Mouse (Mus musculus) embryonic facial prominence, embryonic 10.5 days (tissue): ENCODE measurements around the gene Canx. TPM values are rescaled to one million over a fixed set of nuclear protein-coding genes. Genes with fewer than 3 reads are reported as not detected.

Source experiments
- DNase-seq: peaks from one replicate; pipeline ENCODE4 v3.0.0-alpha.2; 2017; ENCODE audit warnings: low spot score
- H3K27ac ChIP-seq: fragments of 300-500 bp; sonication (generic); replicated peaks from 2 replicates; pipeline ENCODE4 v1.5.1; 2016; ENCODE audit warnings: mild to moderate bottlenecking
- H3K27me3 ChIP-seq: fragments of 300-500 bp; sonication (generic); replicated peaks from 2 replicates; pipeline ENCODE4 v1.6.1; 2016; ENCODE audit warnings: low read depth, mild to moderate bottlenecking; ENCODE audit not compliant: poor library complexity, severe bottlenecking
- H3K36me3 ChIP-seq: fragments of 300-500 bp; sonication (generic); replicated peaks from 2 replicates; pipeline ENCODE4 v1.6.1; 2016; ENCODE audit warnings: mild to moderate bottlenecking, moderate library complexity
- H3K4me1 ChIP-seq: fragments of 300-500 bp; sonication (generic); 2 replicates; pipeline ENCODE4 v1.6.1; 2016
- H3K4me3 ChIP-seq: fragments of 300-500 bp; sonication (generic); 2 replicates; pipeline ENCODE4 v1.5.1; 2016; ENCODE audit warnings: mild to moderate bottlenecking, moderate library complexity
- H3K9me3 ChIP-seq: fragments of 300-500 bp; sonication (generic); 2 replicates; pipeline ENCODE4 v1.6.1; 2016; ENCODE audit warnings: mild to moderate bottlenecking
- WGBS: fragments of 180-500 bp; shearing (Covaris S2); methylation state at CpG from one replicate; pipeline ENCODE4 v1.1.7; 2016; 5-methylcytosine and 5-hydroxymethylcytosine counted together
- polyA plus RNA-seq: library from polyadenylated mRNA; unstranded; fragments of >200 nt; fragmentation: Nextera tagmentation; extraction: Ambion mirVana; gene quantifications from 2 replicates; pipeline ENCODE4 v1.2.1, GENCODE M21; 2016

Canx gene
- polyA plus RNA-seq, 1 experiment from 2014 or later, result 318 TPM

DNA sequence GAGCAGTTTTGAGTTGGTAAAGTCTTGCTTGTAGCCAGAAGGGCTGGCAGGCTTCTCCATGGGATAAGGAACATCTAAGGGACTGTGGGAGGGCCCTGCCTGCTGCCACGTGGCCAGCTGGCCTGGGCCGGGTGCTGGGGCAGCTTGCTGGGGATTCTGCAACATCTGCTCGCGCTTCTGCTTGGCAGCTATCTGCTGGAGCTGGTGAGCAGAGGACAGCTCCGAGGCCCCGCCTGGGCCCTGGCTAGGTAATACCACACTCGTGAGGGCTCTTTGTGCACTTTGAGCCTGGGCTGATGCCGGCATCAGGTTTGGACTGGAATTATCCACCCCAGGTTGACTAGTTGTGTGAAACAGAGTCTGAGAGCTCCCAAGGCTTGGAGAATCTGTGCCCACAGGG is 59.5 kb downstream of the Canx start:
- Histone ChIP-seq H3K27ac (no peak overlapping the region), H3K36me3 (peaks cover 89% of the 10 kb centered on the region), H3K9me3 (no peaks in the 10 kb centered on the region), H3K4me3 (no peak overlapping the region), H3K4me1 (no peaks in the 10 kb centered on the region), H3K27me3 (no peaks in the 10 kb centered on the region)
- DNase-seq, result no peak
- WGBS, result 90% methylated on average over 8 of the region's 8 CpGs

DNA sequence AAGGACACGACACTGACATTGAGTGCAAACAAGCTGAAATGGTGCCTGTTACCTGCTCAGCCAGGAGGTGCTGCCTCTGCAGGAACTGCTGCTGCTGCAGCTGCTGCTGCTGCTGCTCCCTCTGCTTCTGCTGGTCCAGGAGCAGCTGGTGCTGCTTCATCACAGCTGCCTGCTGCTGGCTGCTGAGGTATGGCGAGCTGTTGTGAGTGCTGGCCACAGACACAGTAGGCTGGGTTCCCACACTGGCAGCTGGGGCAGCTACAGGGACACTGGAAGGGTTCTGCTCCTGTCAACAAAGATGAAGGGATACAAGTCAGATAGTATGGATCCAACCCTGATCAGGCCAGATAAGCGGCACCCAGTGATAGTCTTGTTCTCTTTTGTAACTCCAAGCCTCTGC is 62.3 kb downstream of the Canx start:
- H3K9me3 ChIP-seq, result no peaks in the 10 kb centered on the region
- H3K36me3 ChIP-seq, result peaks cover 99% of the 10 kb centered on the region
- no peak overlapping the region for H3K4me3 ChIP-seq
- 92% methylated on average over 3 of the region's 3 CpGs for WGBS
- no peaks in the 10 kb centered on the region for H3K4me1 ChIP-seq
- no peak overlapping the region for H3K27ac ChIP-seq
- DNase-seq, result no peak
- H3K27me3 ChIP-seq, result no peaks in the 10 kb centered on the region

DNA sequence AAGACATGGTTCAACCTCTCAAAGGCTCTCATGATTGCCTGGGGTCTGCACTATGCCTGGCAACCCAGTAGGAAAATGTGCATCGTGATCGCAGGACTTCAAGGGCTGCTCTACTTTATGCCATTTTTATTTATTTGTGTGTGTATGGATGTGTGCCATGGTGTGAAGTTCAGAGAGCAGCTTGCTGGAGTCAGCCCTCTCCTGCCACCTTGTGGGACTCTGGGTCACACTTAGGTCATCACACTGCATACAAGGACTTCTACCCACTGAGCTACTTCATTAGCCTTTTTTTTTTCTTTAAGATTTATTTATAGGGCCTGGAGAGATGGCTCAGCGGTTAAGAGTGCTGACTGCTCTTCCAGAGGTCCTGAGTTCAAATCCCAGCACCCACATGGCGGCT is 63.5 kb downstream of the Canx start:
- H3K27me3 ChIP-seq, result no peaks in the 10 kb centered on the region
- no peak for DNase-seq
- no peaks in the 10 kb centered on the region for H3K4me1 ChIP-seq
- no peak overlapping the region for H3K27ac ChIP-seq
- peaks cover 99% of the 10 kb centered on the region for H3K36me3 ChIP-seq
- no peak overlapping the region for H3K4me3 ChIP-seq
- WGBS, result 93% methylated on average over 4 of the region's 4 CpGs
- no peaks in the 10 kb centered on the region for H3K9me3 ChIP-seq

DNA sequence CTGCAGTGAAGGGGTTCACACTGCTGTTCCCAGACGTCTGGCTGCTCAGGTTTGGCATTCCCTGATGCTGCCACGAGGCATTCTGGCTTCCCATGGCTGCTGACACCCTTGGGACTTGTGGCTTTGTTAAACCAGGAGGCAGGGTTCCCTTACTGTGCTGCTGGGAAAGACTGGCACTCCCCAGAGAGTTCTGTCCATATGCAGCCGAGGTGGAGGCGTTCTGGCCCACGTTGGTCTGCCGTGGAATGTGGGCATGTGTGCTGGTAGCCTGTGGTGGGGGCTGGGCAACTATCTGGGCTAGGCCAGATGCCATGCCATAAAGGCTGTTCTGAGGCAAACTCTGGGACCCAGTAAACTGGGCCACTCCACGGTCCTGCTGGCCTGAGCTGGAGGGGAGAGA is 67.2 kb downstream of the Canx start:
- Histone ChIP-seq H3K36me3 (peaks cover 86% of the 10 kb centered on the region), H3K27me3 (no peaks in the 10 kb centered on the region)
- 93% methylated on average over 7 of the region's 7 CpGs for WGBS

DNA sequence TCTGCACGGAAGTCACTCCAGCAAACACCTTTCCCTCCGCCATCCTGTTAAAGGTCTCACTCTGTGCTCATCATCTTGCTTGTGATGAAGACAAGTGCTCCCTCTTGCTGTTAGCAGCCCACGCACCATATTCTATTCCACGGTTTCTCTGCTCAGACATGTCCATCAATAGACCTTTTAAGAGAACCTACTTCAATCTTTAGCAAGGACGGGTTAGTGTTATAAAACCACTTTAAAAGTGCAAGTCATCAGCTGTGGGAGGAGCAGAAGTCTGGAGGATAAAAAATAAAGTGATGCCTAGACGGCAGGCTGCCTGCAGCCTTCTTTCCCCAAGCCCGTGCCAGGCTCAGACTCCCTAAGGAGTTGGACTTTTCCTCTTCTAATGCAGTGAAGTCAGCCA is 68.9 kb downstream of the Canx start:
- WGBS, result 89% methylated on average over 7 of the region's 7 CpGs
- H3K4me1 ChIP-seq, result peaks cover 22% of the 10 kb centered on the region
- peaks cover 69% of the 10 kb centered on the region for H3K36me3 ChIP-seq
- H3K27ac ChIP-seq, result no peak overlapping the region
- no peaks in the 10 kb centered on the region for H3K9me3 ChIP-seq
- H3K4me3 ChIP-seq, result no peak overlapping the region
- H3K27me3 ChIP-seq, result no peaks in the 10 kb centered on the region
- DNase-seq, result no peak

More for the DNA sequence above, 67.2 kb downstream of the Canx start:
- Histone ChIP-seq H3K4me1 (peaks cover 5% of the 10 kb centered on the region), H3K9me3 (no peaks in the 10 kb centered on the region), H3K27ac (no peak overlapping the region), H3K4me3 (no peak overlapping the region)
- DNase-seq, result no peak

DNA sequence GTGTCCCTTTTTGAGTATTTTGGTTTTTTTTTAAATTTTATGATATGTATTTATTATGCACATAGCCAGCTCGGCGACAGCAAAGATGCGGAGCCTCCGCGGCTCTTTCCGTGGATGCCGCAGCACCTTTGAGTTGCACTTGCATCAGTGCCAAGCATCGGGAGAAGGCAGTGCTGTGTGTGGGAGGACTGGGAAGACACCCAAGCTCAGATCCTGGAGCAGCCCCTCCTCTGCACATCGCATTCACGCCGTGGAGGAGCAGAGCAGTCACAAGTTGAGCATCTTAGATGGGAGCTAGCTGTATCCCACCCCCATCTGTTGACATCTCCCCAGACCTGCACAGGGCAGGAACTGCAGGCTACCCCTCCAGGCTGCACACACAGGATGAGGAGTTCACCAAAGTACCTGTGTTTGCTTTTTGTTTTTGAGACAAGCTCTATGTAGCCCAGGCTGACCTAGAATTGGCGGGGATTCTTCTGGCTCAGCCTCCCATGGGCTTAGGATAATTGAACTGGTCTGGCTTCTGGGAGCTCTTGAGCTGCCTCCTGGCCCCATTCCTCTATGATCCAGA is 71.4 kb downstream of the Canx start:
- Histone ChIP-seq H3K27ac (no peak overlapping the region), H3K4me1 (peaks cover 25% of the 10 kb centered on the region), H3K9me3 (no peaks in the 10 kb centered on the region), H3K36me3 (peaks cover 44% of the 10 kb centered on the region), H3K27me3 (no peaks in the 10 kb centered on the region), H3K4me3 (no peak overlapping the region)
- WGBS, result 88% methylated on average over 12 of the region's 12 CpGs
- no peak for DNase-seq

DNA sequence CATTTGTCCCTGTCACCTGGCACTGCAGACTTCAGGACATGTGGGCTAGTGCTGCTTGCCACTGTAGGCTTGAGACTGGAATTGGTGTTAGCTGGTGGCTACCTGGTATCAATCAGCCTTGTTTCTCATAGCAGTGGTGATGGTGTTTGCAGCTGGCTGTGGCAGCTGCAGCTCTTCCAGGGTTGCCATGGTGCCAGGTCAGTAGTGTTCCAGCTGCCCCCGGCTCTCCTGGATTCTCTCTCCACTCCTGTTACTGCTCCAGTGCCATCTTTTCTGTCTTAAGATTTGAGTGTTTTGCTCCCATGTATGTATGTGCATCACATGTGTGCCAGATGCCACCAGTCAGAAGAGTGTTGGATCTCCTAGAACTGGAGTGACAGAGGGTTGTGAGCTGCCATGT is 72.1 kb downstream of the Canx start:
- H3K27me3 ChIP-seq, result no peaks in the 10 kb centered on the region
- peaks cover 25% of the 10 kb centered on the region for H3K4me1 ChIP-seq
- 74% methylated on average over 1 of the region's 1 CpGs for WGBS
- H3K36me3 ChIP-seq, result peaks cover 37% of the 10 kb centered on the region
- no peaks in the 10 kb centered on the region for H3K9me3 ChIP-seq
- H3K4me3 ChIP-seq, result no peak overlapping the region
- H3K27ac ChIP-seq, result peak overlapping the region; percentile 79; the same call in 1 of the 2 replicates
- peak; percentile 25 for DNase-seq

DNA sequence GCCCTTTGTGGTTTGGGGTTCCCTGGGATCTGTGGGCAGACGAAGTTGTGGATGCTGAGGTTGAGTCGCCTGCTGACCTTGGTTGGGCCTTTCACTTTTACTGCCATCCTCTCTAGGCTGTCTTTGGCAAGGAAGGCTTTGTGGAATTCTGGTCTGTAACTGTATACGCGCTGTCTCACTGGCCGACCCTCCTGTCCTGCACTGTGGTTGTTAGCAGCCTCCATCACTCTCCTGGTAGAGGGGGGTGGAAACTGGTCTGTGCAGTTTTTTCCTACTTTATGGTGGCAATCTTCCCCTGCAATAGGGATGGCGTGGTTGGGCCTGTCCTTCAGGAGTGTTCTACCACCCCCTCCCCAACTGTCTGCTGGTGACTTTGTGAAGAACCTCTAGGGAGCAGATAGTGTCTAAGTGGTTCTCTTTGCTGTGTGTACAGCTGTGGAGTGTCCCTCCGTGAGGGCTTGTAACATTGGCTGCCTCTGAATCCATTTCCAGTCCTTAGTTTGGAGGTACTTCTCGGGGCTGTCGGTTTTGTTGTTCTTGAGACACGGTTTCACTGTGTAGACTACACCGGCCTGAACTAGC is 72.7 kb downstream of the Canx start:
- no peaks in the 10 kb centered on the region for H3K27me3 ChIP-seq
- H3K4me3 ChIP-seq, result no peak overlapping the region
- H3K4me1 ChIP-seq, result peaks cover 25% of the 10 kb centered on the region
- DNase-seq, result peak; percentile 45
- H3K36me3 ChIP-seq, result peaks cover 31% of the 10 kb centered on the region
- 60% methylated on average over 11 of the region's 11 CpGs for WGBS
- H3K9me3 ChIP-seq, result no peaks in the 10 kb centered on the region
- peak overlapping the region; percentile 79 for H3K27ac ChIP-seq

DNA sequence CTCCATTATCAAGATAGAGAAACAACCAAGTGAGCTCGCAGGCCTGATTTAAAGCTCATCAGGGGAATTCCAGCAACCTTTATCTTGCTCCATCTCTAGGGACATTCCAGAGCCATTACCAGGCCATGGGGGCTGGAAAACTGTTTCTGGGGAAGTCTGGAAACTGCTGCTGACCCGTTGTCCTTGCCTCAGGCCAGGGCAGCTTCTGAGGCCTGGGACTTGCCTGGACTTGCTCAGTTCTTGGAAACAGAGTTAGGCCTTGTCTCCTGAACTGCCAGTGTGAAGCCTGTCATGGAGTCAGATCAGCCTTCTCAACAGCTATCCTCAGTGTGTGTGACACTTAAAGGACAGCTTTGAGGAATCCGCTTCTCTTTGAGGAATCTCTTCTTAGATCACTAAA is 73.3 kb downstream of the Canx start:
- peak; percentile 70 for DNase-seq
- H3K9me3 ChIP-seq, result no peaks in the 10 kb centered on the region
- H3K27ac ChIP-seq, result peak overlapping the region; percentile 79
- no peaks in the 10 kb centered on the region for H3K27me3 ChIP-seq
- H3K36me3 ChIP-seq, result peaks cover 25% of the 10 kb centered on the region
- H3K4me1 ChIP-seq, result peaks cover 25% of the 10 kb centered on the region
- no peak overlapping the region for H3K4me3 ChIP-seq
- WGBS, result 33% methylated on average over 3 of the region's 3 CpGs

DNA sequence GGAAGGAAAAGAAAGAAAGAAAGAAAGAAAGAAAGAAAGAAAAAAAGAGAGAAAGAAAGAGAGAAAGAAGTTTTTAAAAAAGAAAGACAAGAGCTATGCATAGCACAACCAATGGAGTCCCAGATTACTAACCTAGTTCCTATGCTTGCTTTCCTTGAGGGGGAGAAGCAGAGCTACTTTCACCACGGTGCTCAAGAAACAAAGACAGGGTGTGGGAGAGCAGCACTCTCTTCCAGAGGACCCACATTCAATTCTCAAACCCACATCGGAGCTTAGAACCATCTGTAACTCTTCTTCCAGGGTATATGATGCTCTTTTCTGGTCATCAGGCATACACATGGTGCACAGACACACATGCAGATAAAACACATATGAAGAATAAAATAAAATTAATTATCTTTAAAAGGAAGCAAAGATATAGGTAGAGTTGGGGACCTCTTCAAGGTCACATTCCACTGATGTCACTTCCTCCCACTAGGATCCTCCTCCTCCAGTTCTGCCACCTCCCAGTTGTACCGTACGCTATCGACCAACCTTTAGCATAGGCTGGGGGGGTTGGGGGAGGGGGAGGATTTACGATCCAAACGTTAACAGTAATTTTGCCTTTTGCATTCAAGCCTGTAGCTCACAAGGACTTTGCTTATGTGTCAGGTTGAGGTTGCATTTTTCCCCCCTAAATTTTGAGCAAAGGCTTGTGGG is 76.9 kb downstream of the Canx start:
- Histone ChIP-seq H3K36me3 (no peaks in the 10 kb centered on the region), H3K9me3 (no peaks in the 10 kb centered on the region), H3K27me3 (no peaks in the 10 kb centered on the region), H3K27ac (no peak overlapping the region), H3K4me1 (peaks cover 23% of the 10 kb centered on the region), H3K4me3 (no peak overlapping the region)
- DNase-seq, result no peak
- 81% methylated on average over 7 of the region's 7 CpGs for WGBS

DNA sequence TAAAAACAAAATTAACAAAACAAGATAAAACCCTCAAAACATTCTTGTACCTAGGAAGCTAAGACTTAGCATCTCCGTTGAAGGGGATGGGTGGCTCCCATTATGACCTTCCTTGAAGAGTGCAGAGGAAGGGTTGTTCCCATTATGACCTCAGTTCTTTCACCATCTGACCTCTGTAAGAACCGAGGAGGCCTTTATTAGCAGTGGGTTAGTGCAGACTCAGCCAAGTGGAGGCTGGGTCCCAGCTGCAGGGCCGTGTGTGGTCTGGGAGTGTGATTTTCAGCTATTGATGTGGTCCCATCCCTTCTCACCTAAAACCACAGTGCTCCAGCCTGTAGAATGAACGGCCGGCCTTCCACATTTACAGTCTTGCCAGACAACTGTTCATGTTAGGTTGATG is 80.2 kb downstream of the Canx start:
- DNase-seq, result no peak
- H3K4me3 ChIP-seq, result no peak overlapping the region
- no peaks in the 10 kb centered on the region for H3K9me3 ChIP-seq
- WGBS, result 73% methylated on average over 5 of the region's 5 CpGs
- H3K27ac ChIP-seq, result no peak overlapping the region
- H3K27me3 ChIP-seq, result no peaks in the 10 kb centered on the region
- no peaks in the 10 kb centered on the region for H3K36me3 ChIP-seq
- no peaks in the 10 kb centered on the region for H3K4me1 ChIP-seq
